Mouse (Mus musculus) forebrain, embryonic 15.5 days (tissue): ENCODE measurements around the gene Cer1. TPM values are rescaled to one million over a fixed set of nuclear protein-coding genes. Genes with fewer than 3 reads are reported as not detected.

ENCODE experiments used
- ATAC-seq: fragments of 200-750 bp; cut with Nextera tagmentation; replicated peaks from 2 replicates; pipeline ENCODE4 v1.8.0; 2017; ENCODE audit warnings: mild to moderate bottlenecking, moderate TSS enrichment, moderate library complexity
- H3K27ac ChIP-seq: fragments of 300-500 bp; sonication (generic); replicated peaks from 2 replicates; pipeline ENCODE4 v1.5.1; 2015; ENCODE audit warnings: mild to moderate bottlenecking, inconsistent platforms
- H3K27me3 ChIP-seq: fragments of 300-500 bp; sonication (generic); 2 replicates; pipeline ENCODE4 v1.6.1; 2015; ENCODE audit warnings: inconsistent platforms
- H3K36me3 ChIP-seq: fragments of 300-500 bp; sonication (generic); 2 replicates; pipeline ENCODE4 v1.6.1; 2015; ENCODE audit warnings: mild to moderate bottlenecking, inconsistent platforms
- H3K4me1 ChIP-seq: fragments of 300-500 bp; sonication (generic); 2 replicates; pipeline ENCODE4 v1.6.1; 2015; ENCODE audit warnings: inconsistent platforms
- H3K4me2 ChIP-seq: fragments of 300-500 bp; sonication (generic); replicated peaks from 2 replicates; pipeline ENCODE4 v1.6.1; 2015; ENCODE audit warnings: mild to moderate bottlenecking, inconsistent platforms
- H3K4me3 ChIP-seq: fragments of 300-500 bp; sonication (generic); 2 replicates; pipeline ENCODE4 v1.5.1; 2015; ENCODE audit warnings: mild to moderate bottlenecking, inconsistent platforms
- H3K9ac ChIP-seq: fragments of 300-500 bp; sonication (generic); replicated peaks from 2 replicates; pipeline ENCODE4 v1.6.1; 2015; ENCODE audit warnings: mild to moderate bottlenecking, inconsistent platforms
- H3K9me3 ChIP-seq: fragments of 300-500 bp; sonication (generic); 2 replicates; pipeline ENCODE4 v1.6.1; 2016; ENCODE audit warnings: inconsistent platforms
- WGBS: fragments of 180-500 bp; shearing (Covaris S2); methylation state at CpG from one replicate; pipeline ENCODE4 v1.1.7; 2015; ENCODE audit warnings: mixed read lengths; 5-methylcytosine and 5-hydroxymethylcytosine counted together
- polyA plus RNA-seq: library from polyadenylated mRNA; unstranded; fragments of >200 nt; fragmentation: Nextera tagmentation; extraction: Ambion mirVana; gene quantifications from 2 replicates; pipeline ENCODE4 v1.2.1, GENCODE M21; 2015

Gene Cer1
- polyA plus RNA-seq = 0.19 and 0.27 TPM in 2 replicates

GRCm38 (mm10) chr4:82884636-82885534 is at the start of gene Cer1:
Gene Cer1 (minus strand): TSS chr4:82885148.
- no peaks in the 10 kb centered on the region for H3K9me3 ChIP-seq
- no peak within 1 kb of the TSS for H3K4me3 ChIP-seq
- H3K36me3 ChIP-seq = no peaks in the 10 kb centered on the region
- H3K27ac ChIP-seq = no peak within 1 kb of the TSS
- ATAC-seq = no peak
- 46% methylated on average over 19 of the region's 19 CpGs for WGBS
- H3K27me3 ChIP-seq = no peaks in the 10 kb centered on the region
- H3K4me1 ChIP-seq = peaks cover 3% of the 10 kb centered on the region; the same call in 1 of the 2 replicates
- H3K9ac ChIP-seq = no peak within 1 kb of the TSS
- H3K4me2 ChIP-seq = no peak within 1 kb of the TSS

- peak overlapping the region; percentile 81 for H3K27ac ChIP-seq
- H3K9me3 ChIP-seq = no peaks in the 10 kb centered on the region
- 6% methylated on average over 5 of the region's 5 CpGs for WGBS
- peak; percentile 93 for ATAC-seq
- H3K4me3 ChIP-seq = no peak overlapping the region
- no peak overlapping the region for H3K9ac ChIP-seq
- no peaks in the 10 kb centered on the region for H3K27me3 ChIP-seq
- no peaks in the 10 kb centered on the region for H3K36me3 ChIP-seq
- peaks cover 25% of the 10 kb centered on the region; the same call in 1 of the 2 replicates for H3K4me1 ChIP-seq
- H3K4me2 ChIP-seq = no peak overlapping the region
These were observed 49.4 kb upstream of the Cer1 start for GRCm38 (mm10) chr4:82934308-82934707.

GRCm38 (mm10) chr4:82933698-82934210 is 48.8 kb upstream of the Cer1 start:
- ATAC-seq = peak; percentile 79
- peak overlapping the region; percentile 81 for H3K27ac ChIP-seq
- peak overlapping the region; percentile 36; the same call in 1 of the 2 replicates for H3K9ac ChIP-seq
- peak overlapping the region; percentile 20; the same call in 1 of the 2 replicates for H3K4me3 ChIP-seq
- whole genome bisulfite sequencing = 9% methylated on average over 14 of the region's 14 CpGs
- no peaks in the 10 kb centered on the region for H3K36me3 ChIP-seq
- H3K9me3 ChIP-seq = no peaks in the 10 kb centered on the region
- H3K4me2 ChIP-seq = peak overlapping the region; percentile 35
- no peaks in the 10 kb centered on the region for H3K27me3 ChIP-seq
- peaks cover 25% of the 10 kb centered on the region; the same call in 1 of the 2 replicates for H3K4me1 ChIP-seq

GRCm38 (mm10) chr4:82930079-82930478 is 45.1 kb upstream of the Cer1 start:
- Histone ChIP-seq H3K9ac (no peak overlapping the region), H3K4me1 (peaks cover 25% of the 10 kb centered on the region; the same call in 1 of the 2 replicates), H3K9me3 (no peaks in the 10 kb centered on the region), H3K4me3 (no peak overlapping the region), H3K36me3 (no peaks in the 10 kb centered on the region), H3K4me2 (no peak overlapping the region), H3K27ac (no peak overlapping the region), H3K27me3 (no peaks in the 10 kb centered on the region)
- WGBS = 56% methylated on average over 5 of the region's 5 CpGs
- no peak for ATAC-seq

- Histone ChIP-seq H3K4me3 (no peak overlapping the region), H3K4me1 (peaks cover 8% of the 10 kb centered on the region), H3K36me3 (no peaks in the 10 kb centered on the region), H3K9me3 (no peaks in the 10 kb centered on the region), H3K9ac (no peak overlapping the region), H3K27ac (no peak overlapping the region), H3K4me2 (no peak overlapping the region), H3K27me3 (no peaks in the 10 kb centered on the region)
- no peak for ATAC-seq
- WGBS = 92% methylated on average over 4 of the region's 4 CpGs
These were observed 37.0 kb upstream of the Cer1 start for GRCm38 (mm10) chr4:82921962-82922361.

GRCm38 (mm10) chr4:82918625-82919024 is 33.7 kb upstream of the Cer1 start:
- no peaks in the 10 kb centered on the region for H3K27me3 ChIP-seq
- H3K9me3 ChIP-seq = no peaks in the 10 kb centered on the region
- H3K4me1 ChIP-seq = peaks cover 37% of the 10 kb centered on the region
- no peak overlapping the region for H3K4me3 ChIP-seq
- WGBS = 60% methylated on average over 2 of the region's 2 CpGs
- no peak overlapping the region for H3K9ac ChIP-seq
- no peak for ATAC-seq
- no peak overlapping the region for H3K27ac ChIP-seq
- no peak overlapping the region for H3K4me2 ChIP-seq
- H3K36me3 ChIP-seq = no peaks in the 10 kb centered on the region

GRCm38 (mm10) chr4:82916678-82917050 is 31.7 kb upstream of the Cer1 start:
- Histone ChIP-seq H3K4me3 (peak overlapping the region; percentile 15), H3K9ac (peak overlapping the region; percentile 7; the same call in 1 of the 2 replicates), H3K9me3 (no peaks in the 10 kb centered on the region), H3K4me2 (peak overlapping the region; percentile 37), H3K36me3 (no peaks in the 10 kb centered on the region), H3K27ac (peak overlapping the region; percentile 89), H3K27me3 (no peaks in the 10 kb centered on the region), H3K4me1 (peaks cover 37% of the 10 kb centered on the region)
- ATAC-seq = peak; percentile 82
- 1% methylated on average over 5 of the region's 5 CpGs for whole genome bisulfite sequencing

GRCm38 (mm10) chr4:82916003-82916677 is 31.2 kb upstream of the Cer1 start:
- peaks cover 37% of the 10 kb centered on the region for H3K4me1 ChIP-seq
- H3K9ac ChIP-seq = peak overlapping the region; percentile 7; the same call in 1 of the 2 replicates
- peak overlapping the region; percentile 89 for H3K27ac ChIP-seq
- H3K9me3 ChIP-seq = no peaks in the 10 kb centered on the region
- peak overlapping the region; percentile 37 for H3K4me2 ChIP-seq
- 6% methylated on average over 14 of the region's 14 CpGs for WGBS
- H3K27me3 ChIP-seq = no peaks in the 10 kb centered on the region
- no peaks in the 10 kb centered on the region for H3K36me3 ChIP-seq
- peak; percentile 81 for ATAC-seq
- H3K4me3 ChIP-seq = peak overlapping the region; percentile 15

- H3K36me3 ChIP-seq = no peaks in the 10 kb centered on the region
- peak overlapping the region; percentile 37 for H3K4me2 ChIP-seq
- H3K27me3 ChIP-seq = no peaks in the 10 kb centered on the region
- ATAC-seq = no peak
- peaks cover 37% of the 10 kb centered on the region for H3K4me1 ChIP-seq
- peak overlapping the region; percentile 89 for H3K27ac ChIP-seq
- no peak overlapping the region for H3K9ac ChIP-seq
- 34% methylated on average over 7 of the region's 7 CpGs for WGBS
- H3K4me3 ChIP-seq = no peak overlapping the region
- no peaks in the 10 kb centered on the region for H3K9me3 ChIP-seq
These were observed 30.6 kb upstream of the Cer1 start for GRCm38 (mm10) chr4:82915576-82915975.

GRCm38 (mm10) chr4:82914601-82915143 is 29.7 kb upstream of the Cer1 start:
- H3K36me3 ChIP-seq = no peaks in the 10 kb centered on the region
- H3K27ac ChIP-seq = peak overlapping the region; percentile 89
- no peaks in the 10 kb centered on the region for H3K27me3 ChIP-seq
- no peak for ATAC-seq
- WGBS = 60% methylated on average over 11 of the region's 11 CpGs
- no peak overlapping the region for H3K4me2 ChIP-seq
- H3K4me1 ChIP-seq = peaks cover 37% of the 10 kb centered on the region
- no peaks in the 10 kb centered on the region for H3K9me3 ChIP-seq
- no peak overlapping the region for H3K4me3 ChIP-seq
- no peak overlapping the region for H3K9ac ChIP-seq

GRCm38 (mm10) chr4:82895227-82895626 is 10.3 kb upstream of the Cer1 start:
- no peak overlapping the region for H3K4me3 ChIP-seq
- H3K9me3 ChIP-seq = no peaks in the 10 kb centered on the region
- no peaks in the 10 kb centered on the region for H3K36me3 ChIP-seq
- no peaks in the 10 kb centered on the region for H3K27me3 ChIP-seq
- no peak for ATAC-seq
- no peak overlapping the region for H3K27ac ChIP-seq
- WGBS = 94% methylated on average over 10 of the region's 10 CpGs
- peaks cover 17% of the 10 kb centered on the region for H3K4me1 ChIP-seq
- no peak overlapping the region for H3K4me2 ChIP-seq
- no peak overlapping the region for H3K9ac ChIP-seq

GRCm38 (mm10) chr4:82892247-82892646 is 7.3 kb upstream of the Cer1 start:
- Histone ChIP-seq H3K9me3 (no peaks in the 10 kb centered on the region), H3K36me3 (no peaks in the 10 kb centered on the region), H3K4me3 (no peak overlapping the region), H3K4me1 (peaks cover 17% of the 10 kb centered on the region), H3K27ac (no peak overlapping the region), H3K9ac (no peak overlapping the region), H3K27me3 (no peaks in the 10 kb centered on the region), H3K4me2 (no peak overlapping the region)
- WGBS = 67% methylated on average over 5 of the region's 5 CpGs
- no peak for ATAC-seq
